Mouse (Mus musculus) MEL (cell line): ENCODE data around the gene Olfr685.

Experiments
- CHD1 ChIP-seq: IDR thresholded peaks from 2 replicates; pipeline ENCODE4 v1.6.1; 2012; ENCODE audit warnings: low read depth, mild to moderate bottlenecking, inconsistent platforms, low read length, improper control_type of control experiment
- CHD2 ChIP-seq: IDR thresholded peaks from 2 replicates; pipeline ENCODE4 v1.6.1; 2011; ENCODE audit warnings: low read length, improper control_type of control experiment
- CTCF ChIP-seq, 3 experiments: IDR thresholded peaks in 2 of 3; conservative IDR thresholded peaks in 1 of 3; 2 replicates each; pipeline ENCODE4 v1.5.1; 2011 to 2012; ENCODE audit warnings: low read length in 3 of 3, low read depth in 2 of 3, mild to moderate bottlenecking in 2 of 3, improper control_type of control experiment in 1 of 3, inconsistent platforms in 1 of 3, mixed read lengths in 1 of 3, moderate library complexity in 1 of 3; ENCODE audit not compliant: control insufficient read depth in 1 of 3, insufficient read depth in 1 of 3, poor library complexity in 1 of 3, severe bottlenecking in 1 of 3
- ELF1 ChIP-seq: IDR thresholded peaks from 2 replicates; pipeline ENCODE4 v1.6.1; 2014; ENCODE audit warnings: low read depth, mild to moderate bottlenecking, inconsistent platforms, low read length, improper control_type of control experiment, moderate library complexity
- EP300 ChIP-seq, 2 experiments: IDR thresholded peaks; 2 replicates each; pipeline ENCODE4 v1.6.1; 2011; ENCODE audit warnings: improper control_type of control experiment in 2 of 2, low read length in 2 of 2, low read depth in 1 of 2, mild to moderate bottlenecking in 1 of 2
- MEF2A ChIP-seq: IDR thresholded peaks from 2 replicates; pipeline ENCODE4 v1.6.1; 2014; ENCODE audit warnings: low read depth, mild to moderate bottlenecking, inconsistent platforms, low read length, improper control_type of control experiment; ENCODE audit not compliant: poor library complexity, insufficient replicate concordance, severe bottlenecking; ENCODE audit errors: extremely low read depth
- POLR2A ChIP-seq, 2 experiments: IDR thresholded peaks; 2 replicates each; pipeline ENCODE4 v1.6.1; 2011 to 2012; ENCODE audit warnings: low read length in 2 of 2, mild to moderate bottlenecking in 2 of 2, control low read depth in 1 of 2, improper control_type of control experiment in 1 of 2, low read depth in 1 of 2, moderate library complexity in 1 of 2; ENCODE audit not compliant: control insufficient read depth in 1 of 2, insufficient read depth in 1 of 2, poor library complexity in 1 of 2
- POLR2AphosphoS2 ChIP-seq: IDR thresholded peaks from 2 replicates; pipeline ENCODE4 v1.6.1; 2011; ENCODE audit warnings: low read length, improper control_type of control experiment
- RAD21 ChIP-seq: IDR thresholded peaks from 2 replicates; pipeline ENCODE4 v1.6.1; 2011; ENCODE audit warnings: mild to moderate bottlenecking, low read depth, low read length, improper control_type of control experiment
- TCF12 ChIP-seq: IDR thresholded peaks from 2 replicates; pipeline ENCODE4 v1.6.1; 2014; ENCODE audit warnings: low read depth, mild to moderate bottlenecking, inconsistent platforms, low read length, improper control_type of control experiment, moderate library complexity
- ZKSCAN1 ChIP-seq: IDR thresholded peaks from 2 replicates; pipeline ENCODE4 v1.6.1; 2012; ENCODE audit warnings: low read depth, mild to moderate bottlenecking, inconsistent platforms, low read length, improper control_type of control experiment, moderate library complexity
- ZMIZ1 ChIP-seq: IDR thresholded peaks from 2 replicates; pipeline ENCODE4 v1.6.1; 2012; ENCODE audit warnings: low read depth, mild to moderate bottlenecking, inconsistent platforms, low read length, improper control_type of control experiment, moderate library complexity

DNA sequence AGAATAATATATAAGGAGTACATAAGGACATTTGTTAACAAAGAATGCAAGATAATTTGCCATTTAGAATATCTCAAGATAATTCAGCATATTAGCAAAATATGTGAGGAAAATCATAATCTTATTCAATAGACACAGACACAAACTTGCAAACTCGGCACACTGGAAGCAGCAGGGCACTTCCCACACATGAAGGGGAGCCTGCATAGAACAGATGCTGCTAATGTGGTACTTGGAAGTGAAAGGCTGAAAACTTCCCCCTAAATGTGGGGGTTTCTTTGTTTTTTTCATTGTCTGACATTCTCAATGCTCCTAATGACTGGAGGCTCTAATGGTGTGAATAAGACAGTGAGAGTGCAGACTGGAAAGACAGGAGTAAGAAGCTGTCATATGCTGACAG is 28.9 kb upstream of the Olfr685 start:
- TF ChIP-seq CTCF (IDR thresholded peaks at IDR 0.05 in 2 of 3, conservative IDR thresholded peaks at IDR 0.05 in 1 of 3; ENCODE audit: control insufficient read depth in 1 of 3, insufficient read depth in 1 of 3, low read depth in 2 of 3, low read length in 3 of 3, poor library complexity in 1 of 3, severe bottlenecking in 1 of 3) (no peak), MEF2A (no peak), ELF1 (no peak), ZKSCAN1 (no peak), POLR2AphosphoS2 (no peak), CHD2 (no peak), CHD1 (no peak), ZMIZ1 (no peak), RAD21 (no peak), EP300 (IDR thresholded peaks at IDR 0.05; ENCODE audit: low read depth in 1 of 2, low read length in 2 of 2) (no peak), TCF12 (no peak), POLR2A (IDR thresholded peaks at IDR 0.05; ENCODE audit: control insufficient read depth in 1 of 2, insufficient read depth in 1 of 2, low read depth in 1 of 2, low read length in 2 of 2, poor library complexity in 1 of 2) (no peak)
